Mouse (Mus musculus) limb, embryonic 15.5 days (tissue): Measurements from ENCODE around the gene Ncbp2. TPM values are rescaled to one million over a fixed set of nuclear protein-coding genes. Genes with fewer than 3 reads are reported as not detected.

Source experiments
- ATAC-seq: fragments of 200-750 bp; cut with Nextera tagmentation; 2 replicates; pipeline ENCODE4 v1.8.0; 2017; ENCODE audit warnings: low read depth, moderate TSS enrichment; ENCODE audit not compliant: insufficient number of reproducible peaks, low FRiP score, low TSS enrichment
- H3K27ac ChIP-seq: fragments of 300-500 bp; sonication (generic); 2 replicates; pipeline ENCODE4 v1.5.1; 2015; ENCODE audit warnings: moderate library complexity, mild to moderate bottlenecking, inconsistent platforms
- H3K27me3 ChIP-seq: fragments of 300-500 bp; sonication (generic); 2 replicates; pipeline ENCODE4 v1.6.1; 2015; ENCODE audit warnings: inconsistent platforms
- H3K36me3 ChIP-seq: fragments of 300-500 bp; sonication (generic); 2 replicates; pipeline ENCODE4 v1.6.1; 2015; ENCODE audit warnings: inconsistent platforms
- H3K4me1 ChIP-seq: fragments of 300-500 bp; sonication (generic); 2 replicates; pipeline ENCODE4 v1.6.1; 2015; ENCODE audit warnings: inconsistent platforms
- H3K4me2 ChIP-seq: fragments of 300-500 bp; sonication (generic); 2 replicates; pipeline ENCODE4 v1.6.1; 2015; ENCODE audit warnings: mild to moderate bottlenecking, inconsistent platforms
- H3K4me3 ChIP-seq: fragments of 300-500 bp; sonication (generic); 2 replicates; pipeline ENCODE4 v1.5.1; 2015; ENCODE audit warnings: mild to moderate bottlenecking, inconsistent platforms
- H3K9ac ChIP-seq: fragments of 300-500 bp; sonication (generic); 2 replicates; pipeline ENCODE4 v1.6.1; 2015; ENCODE audit warnings: inconsistent platforms
- H3K9me3 ChIP-seq: fragments of 300-500 bp; sonication (generic); 2 replicates; pipeline ENCODE4 v1.6.1; 2016; ENCODE audit warnings: inconsistent platforms
- WGBS: fragments of 180-500 bp; shearing (Covaris S2); methylation state at CpG from one replicate; pipeline ENCODE4 v1.1.7; 2015; 5-methylcytosine and 5-hydroxymethylcytosine counted together
- polyA plus RNA-seq: library from polyadenylated mRNA; unstranded; fragments of >200 nt; fragmentation: Nextera tagmentation; extraction: Ambion mirVana; gene quantifications from 2 replicates; pipeline ENCODE4 v1.2.1, GENCODE M21; 2015

Ncbp2 gene
- polyA plus RNA-seq, 1 experiment from 2014 or later = 112 TPM

- WGBS = 80% methylated on average over 6 of the region's 6 CpGs
- H3K4me2 ChIP-seq = no peak overlapping the region
- H3K9me3 ChIP-seq = no peaks in the 10 kb centered on the region
- H3K27me3 ChIP-seq = no peaks in the 10 kb centered on the region
- H3K9ac ChIP-seq = no peak overlapping the region
- no peaks in the 10 kb centered on the region for H3K4me1 ChIP-seq
- ATAC-seq = no peak
- no peaks in the 10 kb centered on the region for H3K36me3 ChIP-seq
- H3K27ac ChIP-seq = no peak overlapping the region
- no peak overlapping the region for H3K4me3 ChIP-seq
Measured at GRCm38 (mm10) chr16:31924368-31924767, 23.9 kb upstream of the Ncbp2 start.

- no peak overlapping the region for H3K4me2 ChIP-seq
- no peaks in the 10 kb centered on the region for H3K9me3 ChIP-seq
- H3K27me3 ChIP-seq = no peaks in the 10 kb centered on the region
- no peaks in the 10 kb centered on the region for H3K4me1 ChIP-seq
- H3K9ac ChIP-seq = no peak overlapping the region
- H3K4me3 ChIP-seq = no peak overlapping the region
- ATAC-seq = no peak
- 73% methylated on average over 6 of the region's 6 CpGs for WGBS
- H3K27ac ChIP-seq = no peak overlapping the region
- H3K36me3 ChIP-seq = no peaks in the 10 kb centered on the region
Measured at GRCm38 (mm10) chr16:31926091-31926490, 22.2 kb upstream of the Ncbp2 start.

DNA sequence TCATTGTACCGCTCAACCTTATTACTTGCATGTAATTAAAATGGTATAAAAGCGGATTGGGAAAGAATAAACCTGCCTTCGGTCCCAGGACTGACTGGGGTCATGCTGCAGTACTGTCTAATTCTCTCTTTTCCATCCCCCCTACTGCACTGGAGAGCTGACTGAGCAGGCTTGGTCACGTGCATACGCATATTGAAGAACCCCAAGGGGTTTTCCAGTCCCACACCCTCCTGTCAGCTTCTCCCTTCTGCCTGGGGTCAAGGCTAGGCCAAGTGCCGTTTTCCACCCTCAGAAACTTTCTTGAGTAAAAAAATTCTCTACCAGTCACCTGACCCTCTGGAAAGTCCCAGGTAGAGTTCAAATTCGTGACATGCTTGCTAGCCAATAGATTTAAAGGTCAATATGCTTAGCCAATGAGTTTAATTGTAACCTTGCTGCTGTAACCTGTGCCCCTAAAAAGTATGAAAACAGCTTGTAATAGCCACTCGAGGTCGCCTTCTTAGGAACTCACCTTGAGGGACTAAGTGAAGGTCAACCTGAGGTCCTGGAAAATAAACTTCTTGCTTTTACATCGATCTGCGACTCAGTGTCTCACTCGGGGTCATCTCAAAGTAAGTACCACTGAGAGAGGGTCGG lies 21.6 kb upstream of the Ncbp2 start:
- H3K4me1 ChIP-seq = no peaks in the 10 kb centered on the region
- no peak overlapping the region for H3K27ac ChIP-seq
- H3K9me3 ChIP-seq = no peaks in the 10 kb centered on the region
- H3K9ac ChIP-seq = no peak overlapping the region
- no peaks in the 10 kb centered on the region for H3K27me3 ChIP-seq
- no peaks in the 10 kb centered on the region for H3K36me3 ChIP-seq
- 81% methylated on average over 13 of the region's 13 CpGs for WGBS
- no peak overlapping the region for H3K4me3 ChIP-seq
- H3K4me2 ChIP-seq = no peak overlapping the region
- no peak for ATAC-seq

- no peak overlapping the region for H3K4me3 ChIP-seq
- H3K27me3 ChIP-seq = no peaks in the 10 kb centered on the region
- H3K4me2 ChIP-seq = no peak overlapping the region
- no peaks in the 10 kb centered on the region for H3K4me1 ChIP-seq
- no peak for ATAC-seq
- no peaks in the 10 kb centered on the region for H3K9me3 ChIP-seq
- no peak overlapping the region for H3K27ac ChIP-seq
- no peaks in the 10 kb centered on the region for H3K36me3 ChIP-seq
- H3K9ac ChIP-seq = no peak overlapping the region
- WGBS = 88% methylated on average over 5 of the region's 5 CpGs
Measured at GRCm38 (mm10) chr16:31927412-31927811, 20.9 kb upstream of the Ncbp2 start.

- Histone ChIP-seq H3K9me3 (no peaks in the 10 kb centered on the region), H3K27ac (no peak overlapping the region), H3K4me2 (0 out of 2 replicates have a peak overlapping the region, but pooled peaks have one; percentile 17), H3K36me3 (no peaks in the 10 kb centered on the region), H3K4me1 (peaks cover 29% of the 10 kb centered on the region), H3K4me3 (no peak overlapping the region), H3K27me3 (peaks cover 35% of the 10 kb centered on the region), H3K9ac (no peak overlapping the region)
- 56% methylated on average over 17 of the region's 17 CpGs for WGBS
- no peak for ATAC-seq
Measured at GRCm38 (mm10) chr16:31931330-31931729, 17.0 kb upstream of the Ncbp2 start.

- no peaks in the 10 kb centered on the region for H3K9me3 ChIP-seq
- H3K9ac ChIP-seq = no peak overlapping the region
- 0 out of 2 replicates have a peak overlapping the region, but pooled peaks have one; percentile 91 for H3K4me2 ChIP-seq
- H3K36me3 ChIP-seq = no peaks in the 10 kb centered on the region
- 68% methylated on average over 5 of the region's 5 CpGs for WGBS
- no peak overlapping the region for H3K4me3 ChIP-seq
- no peak for ATAC-seq
- peaks cover 29% of the 10 kb centered on the region for H3K4me1 ChIP-seq
- peaks cover 42% of the 10 kb centered on the region for H3K27me3 ChIP-seq
- H3K27ac ChIP-seq = no peak overlapping the region
Measured at GRCm38 (mm10) chr16:31932255-31932654, 16.1 kb upstream of the Ncbp2 start.

- Histone ChIP-seq H3K27ac (no peak overlapping the region), H3K27me3 (peaks cover 42% of the 10 kb centered on the region), H3K4me1 (peaks cover 29% of the 10 kb centered on the region), H3K9me3 (no peaks in the 10 kb centered on the region), H3K36me3 (no peaks in the 10 kb centered on the region), H3K9ac (peak overlapping the region; percentile 47), H3K4me2 (peak overlapping the region; percentile 91), H3K4me3 (peak overlapping the region; percentile 55)
- 1% methylated on average over 50 of the region's 50 CpGs for WGBS
- peak; percentile 88 for ATAC-seq
Measured at GRCm38 (mm10) chr16:31932840-31933697, 15.2 kb upstream of the Ncbp2 start.

DNA sequence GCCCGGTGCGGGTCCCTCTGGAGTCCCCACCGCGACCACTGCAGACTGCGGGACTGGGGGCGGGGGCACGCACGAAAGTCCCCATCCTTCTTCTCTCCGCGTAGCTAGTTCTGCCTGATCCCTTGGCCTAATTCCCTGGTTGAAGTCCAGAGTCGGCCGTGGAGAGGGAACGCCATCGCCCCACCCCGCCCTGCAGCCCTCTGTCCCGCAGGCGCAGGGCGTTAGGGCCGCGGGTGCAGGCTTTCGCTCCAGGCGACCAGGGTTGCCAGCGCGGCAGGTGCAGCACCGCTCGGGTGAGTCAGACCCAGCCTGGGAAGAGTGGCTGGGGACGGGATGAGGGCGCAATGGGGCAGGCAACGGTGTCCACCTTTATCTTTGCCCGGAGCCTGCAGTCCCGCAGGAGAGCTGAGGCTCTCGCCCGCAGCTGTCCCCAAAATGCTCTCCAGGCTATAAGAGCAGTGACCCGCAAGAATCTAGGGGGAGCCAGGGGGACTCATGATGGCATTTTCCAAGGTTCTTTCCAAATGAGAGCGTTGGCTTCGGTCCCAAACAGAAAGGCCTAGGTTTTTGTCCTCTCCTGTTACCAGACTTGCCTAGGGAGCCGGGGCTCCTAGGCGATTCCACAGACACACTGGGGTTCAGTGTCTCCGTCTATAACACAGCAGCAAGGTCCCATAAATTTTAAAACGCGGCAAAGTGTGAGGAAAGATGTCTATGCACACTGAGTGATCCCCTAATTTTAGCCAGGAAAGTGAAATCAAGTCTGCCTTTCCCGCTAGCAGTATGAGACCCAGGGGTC lies 14.4 kb upstream of the Ncbp2 start, which contains the start of gene Pigz:
TSS of gene Pigz (plus strand) at position 101 of the 799 bp plus-strand sequence.
- H3K36me3 ChIP-seq = no peaks in the 10 kb centered on the region
- peak within 1 kb of the TSS; percentile 55 for H3K4me3 ChIP-seq
- 7% methylated on average over 42 of the region's 42 CpGs for WGBS
- H3K27ac ChIP-seq = no peak within 1 kb of the TSS
- peaks cover 42% of the 10 kb centered on the region for H3K27me3 ChIP-seq
- ATAC-seq = no peak
- peaks cover 29% of the 10 kb centered on the region for H3K4me1 ChIP-seq
- H3K9me3 ChIP-seq = no peaks in the 10 kb centered on the region
- peak within 1 kb of the TSS; percentile 47 for H3K9ac ChIP-seq
- peak within 1 kb of the TSS; percentile 91 for H3K4me2 ChIP-seq

- peaks cover 42% of the 10 kb centered on the region for H3K27me3 ChIP-seq
- peak overlapping the region; percentile 55; the same call in 1 of the 2 replicates for H3K4me3 ChIP-seq
- H3K9me3 ChIP-seq = no peaks in the 10 kb centered on the region
- H3K4me1 ChIP-seq = peaks cover 29% of the 10 kb centered on the region
- H3K4me2 ChIP-seq = peak overlapping the region; percentile 42
- ATAC-seq = no peak
- H3K27ac ChIP-seq = no peak overlapping the region
- no peak overlapping the region for H3K9ac ChIP-seq
- H3K36me3 ChIP-seq = no peaks in the 10 kb centered on the region
- WGBS = 26% methylated on average over 13 of the region's 13 CpGs
Measured at GRCm38 (mm10) chr16:31934550-31935010, 13.7 kb upstream of the Ncbp2 start.

DNA sequence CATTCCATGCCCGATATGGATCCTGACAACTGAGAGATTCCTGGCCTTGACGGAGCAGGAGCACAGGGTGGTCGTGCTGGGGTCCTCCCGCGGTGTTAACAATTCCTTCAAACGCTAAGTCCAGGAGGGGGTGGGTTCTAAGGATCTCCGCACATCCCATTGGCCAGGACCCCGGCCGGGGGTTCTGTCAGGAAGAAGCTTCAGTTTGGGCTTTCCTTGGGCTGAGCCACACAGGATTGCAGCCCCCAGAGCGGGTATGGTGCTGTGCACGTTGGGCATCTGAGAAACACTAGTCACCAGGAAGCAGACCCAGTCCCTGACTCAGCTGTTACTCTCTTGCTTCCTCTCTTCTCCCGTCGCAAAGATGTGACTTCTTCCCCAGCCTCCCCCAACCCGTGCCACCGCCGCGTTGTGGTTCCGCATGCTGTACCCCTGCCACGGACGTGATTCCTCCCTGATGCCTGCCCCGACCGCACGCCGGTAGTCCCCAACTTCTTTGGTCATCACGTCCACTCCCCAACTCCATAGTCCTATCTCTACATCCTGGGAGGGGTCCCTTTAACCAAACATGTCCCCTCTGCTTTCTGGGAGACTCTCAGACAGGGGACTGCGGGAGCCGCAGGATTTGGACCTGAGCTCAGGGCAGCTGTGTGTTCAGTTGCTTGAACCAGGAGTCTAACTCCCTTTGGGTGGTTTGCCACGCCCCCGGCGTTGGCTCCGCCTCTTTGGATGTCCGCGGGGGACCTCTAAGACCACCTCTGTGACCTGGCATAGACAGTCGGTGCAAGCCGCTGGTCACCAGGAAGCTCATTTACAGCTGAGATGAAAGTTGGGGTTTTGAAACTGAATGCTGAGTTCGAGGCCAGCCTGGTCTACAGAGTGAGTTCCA lies 13.0 kb upstream of the Ncbp2 start:
- Histone ChIP-seq H3K9ac (no peak overlapping the region), H3K4me3 (peak overlapping the region; percentile 28), H3K27ac (no peak overlapping the region), H3K36me3 (no peaks in the 10 kb centered on the region), H3K27me3 (peaks cover 42% of the 10 kb centered on the region), H3K9me3 (no peaks in the 10 kb centered on the region), H3K4me1 (peaks cover 29% of the 10 kb centered on the region), H3K4me2 (peak overlapping the region; percentile 42)
- 5% methylated on average over 36 of the region's 36 CpGs for WGBS
- ATAC-seq = no peak

GRCm38 (mm10) chr16:31936568-31936967 lies 11.7 kb upstream of the Ncbp2 start:
- ATAC-seq = no peak
- Histone ChIP-seq H3K9me3 (no peaks in the 10 kb centered on the region), H3K36me3 (no peaks in the 10 kb centered on the region), H3K27ac (no peak overlapping the region), H3K27me3 (peaks cover 42% of the 10 kb centered on the region), H3K4me2 (no peak overlapping the region), H3K9ac (no peak overlapping the region), H3K4me1 (peaks cover 29% of the 10 kb centered on the region), H3K4me3 (no peak overlapping the region)
- WGBS = 85% methylated on average over 4 of the region's 4 CpGs
